Mouse (Mus musculus) layer of hippocampus, postnatal 14 days (tissue): ENCODE data around the gene Specc1. TPM values are rescaled to one million over a fixed set of nuclear protein-coding genes. Genes with fewer than 3 reads are reported as not detected.

ENCODE experiments used
- DNase-seq, 2 experiments: peaks; one replicate each; pipeline ENCODE4 v3.0.0; 2021 to 2022; ENCODE audit warnings: low spot score in 2 of 2, mixed read lengths in 1 of 2
- total RNA-seq, 2 experiments: library from RNA; stranded (reverse); gene quantifications; 2 replicates each; pipeline ENCODE4 v1.2.3; 2021

Gene Specc1
- total RNA-seq, 2 experiments from 2014 or later: 66.1 to 69.8 TPM

- no peak for DNase-seq
These were observed 8.0 kb downstream of the Specc1 start for GRCm38 (mm10) chr11:61964611-61965010.

GRCm38 (mm10) chr11:61967034-61967433, 10.5 kb downstream of the Specc1 start:
- no peak for DNase-seq

DNA sequence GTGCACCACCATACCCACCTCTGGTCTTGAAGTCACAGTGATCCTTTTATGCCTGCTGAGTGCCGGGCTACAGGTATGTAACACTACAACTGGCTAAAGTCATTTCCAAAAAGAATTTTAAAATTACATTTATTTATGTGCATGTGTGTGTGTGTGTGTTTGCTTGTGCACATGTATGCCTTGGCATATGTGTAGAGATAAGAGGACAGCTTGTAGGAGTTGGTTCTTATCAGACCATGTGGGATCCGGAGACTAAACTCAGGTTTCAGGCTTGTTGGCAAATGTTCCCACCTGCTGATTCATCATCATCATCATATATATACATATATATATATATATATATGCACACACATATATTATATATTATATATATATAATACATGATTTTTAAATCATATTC, 12.3 kb downstream of the Specc1 start:
- DNase-seq: no peak

DNA sequence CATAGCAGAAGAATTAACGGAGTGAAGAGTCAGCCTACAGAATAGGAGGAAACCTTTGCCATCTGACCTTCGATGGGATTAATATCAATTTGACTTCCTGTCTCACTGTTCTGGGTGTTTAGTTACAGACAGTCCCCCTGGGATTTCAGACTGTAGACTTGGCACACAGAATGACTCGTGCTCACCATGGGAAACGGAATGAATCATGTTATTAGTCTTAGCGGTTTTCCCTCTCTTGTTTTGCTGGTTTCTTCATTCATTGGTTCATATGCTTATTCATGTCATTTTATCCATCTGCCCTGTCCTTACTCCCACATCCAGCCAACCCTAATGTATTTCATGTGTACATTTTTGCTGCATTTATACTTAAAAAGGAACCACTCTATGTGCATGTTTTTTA, 14.3 kb downstream of the Specc1 start:
- DNase-seq: no peak

- no peak for DNase-seq
These were observed 15.1 kb downstream of the Specc1 start for GRCm38 (mm10) chr11:61971441-61972221.

DNA sequence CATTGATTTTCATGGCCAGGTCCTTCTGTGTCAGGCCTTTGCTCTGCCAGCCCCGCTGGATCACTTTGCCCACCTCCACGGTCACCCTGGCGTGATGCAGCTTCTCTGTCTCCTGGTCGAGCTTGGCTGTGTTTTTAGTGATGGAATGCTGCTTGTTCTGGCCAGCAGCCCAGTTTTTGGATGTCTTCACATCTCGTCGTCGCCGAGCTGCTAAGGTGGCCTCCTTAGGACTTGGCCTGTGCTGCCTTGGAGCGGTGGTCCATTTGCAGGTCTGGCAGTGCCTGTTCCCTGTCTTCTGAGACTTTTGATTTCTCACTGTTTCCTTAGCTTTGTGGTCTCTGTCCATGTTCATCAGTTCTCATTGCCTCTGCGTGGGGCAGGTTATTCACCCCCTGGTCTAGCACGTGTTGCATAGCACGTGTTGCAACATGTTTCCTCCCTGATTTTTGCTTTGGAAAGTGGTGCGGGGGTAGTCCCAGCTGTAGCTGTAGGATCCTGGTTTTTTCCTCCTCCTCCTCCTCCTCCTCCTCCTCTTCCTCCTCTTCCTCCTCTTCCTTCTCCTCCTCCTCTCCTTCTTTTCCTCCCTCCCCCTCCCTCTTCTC, 17.6 kb downstream of the Specc1 start:
- no peak for DNase-seq

- no peak for DNase-seq
These were observed 19.2 kb downstream of the Specc1 start for GRCm38 (mm10) chr11:61975783-61976182.

DNA sequence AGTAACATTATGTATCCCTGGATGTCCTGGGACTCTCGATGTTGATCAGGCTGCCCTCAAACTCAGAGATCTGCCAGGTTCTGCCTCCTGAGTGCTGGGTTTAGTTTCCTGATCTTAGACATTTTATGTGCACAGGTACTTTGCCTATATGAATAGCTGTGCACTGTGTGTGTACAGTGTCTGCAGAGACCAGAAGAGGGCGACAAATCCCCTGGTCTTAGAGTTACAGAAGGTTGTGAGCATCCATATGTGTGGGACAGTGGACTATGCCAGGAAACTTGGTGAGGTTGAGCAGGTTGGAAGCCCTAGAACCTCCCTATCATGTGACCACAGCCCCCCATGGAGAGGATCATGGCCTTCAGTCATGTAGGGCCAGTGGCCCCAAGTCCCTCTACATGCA, 24.7 kb downstream of the Specc1 start:
- no peak for DNase-seq

- DNase-seq: no peak
These were observed 26.3 kb downstream of the Specc1 start for GRCm38 (mm10) chr11:61982828-61983227.

DNA sequence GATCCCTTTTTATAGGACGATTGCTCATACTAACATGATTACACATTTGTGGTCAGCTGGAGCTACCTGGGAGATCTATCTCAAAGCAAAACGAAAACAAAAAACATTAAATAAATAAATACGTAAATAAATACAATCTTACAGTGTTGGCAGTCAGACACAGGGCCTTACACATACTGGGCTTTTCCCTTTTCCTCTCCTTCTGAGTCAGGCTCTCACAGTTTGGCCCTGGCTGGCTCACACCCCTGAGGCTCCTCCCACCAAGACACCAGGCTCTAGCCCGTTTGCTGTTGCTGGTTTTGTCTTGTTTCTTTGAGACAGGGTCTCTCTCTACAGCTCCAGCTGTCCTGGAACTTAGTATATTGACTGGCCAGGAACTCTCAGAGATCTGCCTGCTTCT, 30.4 kb downstream of the Specc1 start:
- no peak for DNase-seq

DNA sequence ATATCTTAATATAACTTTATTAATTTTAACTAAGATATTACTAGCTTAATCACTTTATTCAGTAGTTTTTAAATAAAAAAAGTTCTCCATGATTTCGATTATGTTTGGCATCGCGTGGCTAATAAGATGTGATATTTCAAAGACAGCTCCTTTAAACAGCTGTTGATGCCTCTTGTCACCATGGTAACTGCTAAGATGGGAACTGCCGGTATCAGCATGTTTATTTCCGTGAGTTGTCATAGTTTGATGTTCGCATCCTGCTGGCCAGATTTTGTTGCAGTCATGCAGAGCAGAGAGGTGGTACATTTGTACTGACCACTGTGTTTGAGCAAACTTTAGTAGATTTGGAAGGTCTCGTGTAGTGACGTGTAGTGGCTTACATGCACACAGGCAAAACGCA, 33.1 kb downstream of the Specc1 start:
- DNase-seq: no peak

DNA sequence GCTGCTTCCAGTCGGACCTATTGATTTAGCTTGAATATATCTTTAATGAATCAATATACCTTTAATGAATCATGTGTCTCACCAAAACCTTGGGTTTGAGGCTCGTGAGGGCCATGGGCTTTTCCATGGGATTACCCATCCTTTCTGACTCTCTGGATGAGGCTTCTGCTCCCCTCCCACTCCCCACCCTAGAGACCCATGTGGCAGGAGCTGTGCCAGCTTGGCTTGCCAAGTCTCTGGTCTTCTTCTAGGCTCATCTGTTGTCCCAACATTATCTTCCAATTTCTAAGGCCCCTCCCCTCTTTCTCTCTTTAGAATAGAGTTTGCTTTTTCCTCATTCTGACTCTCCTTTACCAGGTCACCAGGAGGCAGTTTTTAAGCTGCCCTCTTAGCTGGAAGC, 35.0 kb downstream of the Specc1 start:
- peak in 1 of 2 experiments; percentile 43 for DNase-seq

GRCm38 (mm10) chr11:61992671-61993285, 36.2 kb downstream of the Specc1 start:
- no peak for DNase-seq

DNA sequence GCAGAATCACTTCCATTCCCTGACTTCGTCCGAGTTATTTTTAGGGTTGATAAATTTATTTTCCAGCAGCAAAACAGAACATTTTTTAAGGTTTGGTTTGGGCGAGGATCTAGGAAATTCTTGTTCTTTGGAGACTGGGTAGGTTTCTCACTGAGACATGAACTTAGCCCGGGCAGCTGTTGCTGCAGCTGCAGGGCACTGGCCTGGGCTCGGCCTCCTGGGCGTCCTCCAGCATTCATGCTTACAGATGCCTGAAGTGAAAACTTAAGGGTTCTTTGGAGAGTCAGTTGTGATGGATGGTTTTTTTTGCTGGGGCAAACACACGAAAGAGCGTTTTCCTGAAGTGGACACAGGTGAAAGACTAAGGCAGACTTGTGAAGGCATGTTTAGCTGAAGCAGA, 42.9 kb downstream of the Specc1 start:
- no peak for DNase-seq

- no peak for DNase-seq
These were observed 43.5 kb downstream of the Specc1 start for GRCm38 (mm10) chr11:62000099-62000498.

GRCm38 (mm10) chr11:62001977-62002376, 45.4 kb downstream of the Specc1 start:
- no peak for DNase-seq

GRCm38 (mm10) chr11:62004881-62005240, 48.3 kb downstream of the Specc1 start:
- DNase-seq: no peak

DNA sequence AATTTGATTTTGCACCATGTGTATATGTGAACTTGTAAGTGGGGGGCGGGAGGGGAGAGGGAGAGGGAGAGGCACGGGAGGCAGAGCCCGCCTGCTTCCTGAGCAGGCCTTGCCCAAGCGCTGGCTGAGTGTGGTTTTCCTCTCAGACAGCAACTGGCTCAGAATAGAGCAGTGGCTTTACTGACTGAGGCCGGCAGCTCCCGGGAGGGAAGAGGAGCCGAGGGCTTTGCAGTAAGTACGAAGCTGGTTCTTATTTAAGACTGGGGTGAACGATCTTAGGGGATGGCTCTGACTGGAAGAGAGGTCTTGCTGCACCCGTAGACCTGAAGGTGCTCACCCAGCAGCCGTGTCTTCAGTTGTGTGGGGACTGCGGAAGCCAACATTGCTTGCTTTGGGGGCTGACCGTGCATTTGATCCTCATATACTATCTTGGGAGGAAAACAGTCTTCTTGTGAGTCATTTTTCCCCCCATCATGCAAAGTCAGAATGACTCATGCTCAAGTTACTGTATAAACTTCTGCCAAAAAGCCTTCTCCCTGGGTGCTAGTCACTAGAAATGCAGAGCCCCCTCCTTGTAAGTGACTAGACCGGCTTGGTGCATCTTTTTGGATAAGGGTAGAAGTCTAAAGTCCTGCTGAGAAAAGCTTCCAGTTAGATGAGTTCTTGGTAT, 48.8 kb downstream of the Specc1 start:
- DNase-seq: no peak

DNA sequence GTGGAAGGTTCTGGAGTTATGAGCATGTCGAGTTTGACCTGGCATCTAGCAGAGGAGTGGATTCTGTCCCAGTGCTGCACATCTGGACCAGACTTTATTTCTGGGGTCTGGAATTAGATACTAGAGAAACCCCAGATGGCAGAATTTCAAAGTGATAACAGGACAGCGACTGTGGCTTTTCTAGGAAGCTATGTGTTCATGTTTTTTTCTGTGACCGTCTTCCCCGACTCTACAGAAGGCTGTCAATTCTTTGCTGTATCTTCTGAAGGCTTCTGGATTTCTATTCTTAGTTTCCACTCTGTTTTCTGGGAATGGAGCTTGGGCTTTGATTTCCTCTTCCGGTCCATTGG, 49.3 kb downstream of the Specc1 start:
- DNase-seq: no peak

DNA sequence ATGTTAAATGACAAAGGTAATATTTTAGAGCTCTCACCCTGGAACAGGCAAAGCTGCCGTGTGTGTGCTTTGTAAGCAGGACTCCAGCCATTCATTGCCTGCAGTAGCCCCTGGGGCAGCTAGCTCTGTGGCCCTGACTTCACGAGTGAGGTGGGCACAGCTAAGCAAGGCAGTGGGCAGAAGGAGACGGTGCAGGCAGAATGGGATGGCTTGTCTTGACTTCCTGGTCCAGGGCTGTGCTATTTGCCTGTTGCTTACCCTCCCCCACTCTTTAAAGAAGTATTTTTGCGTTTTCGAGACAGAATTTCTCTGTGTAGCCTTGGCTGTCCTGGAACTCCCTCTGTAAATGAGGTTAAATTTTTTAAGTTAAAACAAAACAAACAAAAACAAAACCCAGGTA, 50.1 kb downstream of the Specc1 start:
- DNase-seq: no peak

GRCm38 (mm10) chr11:62007984-62008383, 51.4 kb downstream of the Specc1 start:
- DNase-seq: no peak

- DNase-seq: no peak
These were observed 54.2 kb downstream of the Specc1 start for GRCm38 (mm10) chr11:62010625-62011231.
